Mouse (Mus musculus) lung, postnatal 10 days (tissue): ENCODE results near the gene Ltn1.
A peak's percentile ranks its signal among the peaks of the same experiment; 100 is the strongest.

Source experiments
- DNase-seq: peaks from one replicate; pipeline ENCODE4 v3.0.0; 2021

Gene Ltn1

GRCm38 (mm10) chr16:87387444-87387977 is 44.9 kb downstream of the Ltn1 start:
- DNase-seq = no peak

DNA sequence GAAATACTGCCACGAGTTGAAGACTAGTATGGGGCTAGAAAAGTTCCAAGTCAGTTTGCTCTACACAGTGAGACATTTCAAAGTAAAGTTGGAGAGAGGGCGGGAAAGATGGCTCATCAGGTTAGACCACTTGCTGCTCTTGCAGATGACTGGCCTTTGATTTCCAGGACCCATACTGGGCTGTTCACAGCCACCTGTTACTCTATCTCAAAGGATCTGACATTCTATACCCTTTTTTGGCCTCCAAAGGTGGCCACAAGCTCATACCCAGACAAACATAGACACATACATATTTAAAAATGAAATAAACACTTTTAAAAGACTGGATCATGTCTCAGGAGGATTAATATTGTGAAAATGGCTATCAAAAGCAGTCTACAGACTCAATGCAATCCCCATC is 48.0 kb downstream of the Ltn1 start:
- DNase-seq = no peak

DNA sequence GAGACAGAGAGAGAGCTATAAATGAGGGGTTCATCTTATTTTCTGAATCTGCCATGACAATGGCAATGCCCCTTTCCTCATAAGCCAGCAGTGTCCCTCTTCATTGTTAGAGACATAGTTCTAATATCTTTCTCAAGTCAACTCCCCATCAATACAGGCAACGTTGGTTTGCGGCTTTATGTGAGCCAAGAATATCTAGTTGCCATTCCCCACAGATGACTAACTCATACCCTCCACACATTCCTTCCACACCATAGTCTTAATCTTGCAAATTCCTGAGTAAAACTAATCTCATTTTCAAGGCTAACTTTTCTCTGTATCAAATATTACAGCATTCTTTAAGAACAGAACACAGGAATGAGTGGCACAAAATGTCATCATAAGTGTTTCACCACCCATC is 49.4 kb downstream of the Ltn1 start:
- DNase-seq = no peak

GRCm38 (mm10) chr16:87366445-87366844 is 66.0 kb downstream of the Ltn1 start:
- DNase-seq = no peak

DNA sequence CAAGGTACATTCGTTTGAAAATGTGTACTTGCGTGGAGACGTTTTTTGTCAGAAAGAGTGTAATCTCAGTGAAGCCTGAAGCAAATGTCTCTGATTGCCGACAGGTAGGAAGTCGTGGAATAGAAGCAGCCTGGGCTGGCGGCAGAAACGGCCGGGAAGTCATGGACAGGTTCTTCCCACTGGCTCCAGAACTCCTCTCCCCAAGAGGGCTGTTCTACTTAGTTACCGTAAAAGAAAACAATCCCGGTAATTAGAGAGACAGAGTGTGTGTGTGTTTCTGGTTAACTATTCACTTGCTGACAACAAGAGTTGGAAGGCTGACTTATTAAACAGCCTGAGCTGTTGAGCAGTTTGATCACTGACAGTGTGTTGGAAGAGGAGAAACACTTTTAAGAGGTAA is 66.4 kb downstream of the Ltn1 start:
- no peak for DNase-seq

GRCm38 (mm10) chr16:87364231-87364630 is 68.2 kb downstream of the Ltn1 start:
- peak; percentile 76 for DNase-seq

- no peak for DNase-seq
Observed at GRCm38 (mm10) chr16:87360096-87360495, 72.3 kb downstream of the Ltn1 start.

GRCm38 (mm10) chr16:87354748-87355147 is 77.7 kb downstream of the Ltn1 start:
- DNase-seq = no peak

- peak; percentile 96 for DNase-seq
Observed at GRCm38 (mm10) chr16:87354075-87354583, 78.3 kb downstream of the Ltn1 start, which contains the start of gene N6amt1. Gene N6amt1, plus strand, starts transcription at chr16:87354185.

- no peak for DNase-seq
Observed at GRCm38 (mm10) chr16:87353605-87354004, 78.8 kb downstream of the Ltn1 start.

- no peak for DNase-seq
Observed at GRCm38 (mm10) chr16:87351386-87352105, 80.9 kb downstream of the Ltn1 start.

GRCm38 (mm10) chr16:87348133-87348532 is 84.3 kb downstream of the Ltn1 start:
- DNase-seq = peak; percentile 8

DNA sequence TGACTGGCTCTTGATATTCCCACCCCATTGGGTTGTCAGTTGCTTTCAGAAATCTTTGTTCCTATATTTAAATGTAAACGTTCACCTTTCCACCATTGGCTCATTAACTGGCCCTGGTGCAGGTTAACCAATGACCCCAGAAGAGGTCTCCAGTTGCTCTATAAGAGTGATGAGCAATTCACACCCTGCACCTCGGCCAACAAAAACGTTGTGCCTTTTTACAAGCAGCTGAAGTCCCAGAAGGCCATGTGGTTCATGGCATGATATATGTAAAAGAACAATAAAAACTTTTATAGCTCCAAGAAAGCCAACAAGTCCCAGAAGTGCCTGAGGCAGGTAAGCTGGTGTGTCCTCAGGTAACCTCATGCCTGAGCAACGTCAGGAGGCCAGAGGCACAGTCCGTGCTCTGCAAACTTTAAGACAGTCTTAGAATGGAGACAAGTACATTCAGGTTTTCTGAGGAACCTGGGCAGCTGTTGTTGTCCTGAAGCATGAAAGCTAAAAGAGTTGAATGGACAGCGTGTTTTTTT is 91.3 kb downstream of the Ltn1 start:
- DNase-seq = no peak

GRCm38 (mm10) chr16:87334756-87335155 is 97.7 kb downstream of the Ltn1 start:
- DNase-seq = no peak

DNA sequence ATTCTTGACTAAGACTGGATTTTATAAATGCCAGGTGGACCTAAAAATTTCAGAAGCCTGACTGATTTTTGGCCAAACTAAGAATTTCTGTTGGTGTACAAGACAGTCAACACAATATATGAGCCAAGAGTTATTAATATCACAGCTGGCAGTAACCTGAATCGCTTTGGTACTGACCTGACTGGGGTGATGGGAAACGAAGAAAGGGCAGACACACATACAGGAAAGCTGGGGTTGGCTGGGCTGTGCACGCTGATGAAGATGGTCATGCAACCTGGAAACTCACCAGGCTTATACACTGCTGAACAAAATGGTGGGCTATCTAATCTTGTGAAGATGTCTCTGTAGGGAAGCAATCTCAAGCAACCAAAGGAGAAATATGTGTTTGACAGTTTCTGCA is 102.4 kb downstream of the Ltn1 start:
- no peak for DNase-seq
